Mouse (Mus musculus) liver, embryonic 14.5 days (tissue): Measurements from ENCODE around the gene Prl8a9. TPM values are rescaled to one million over a fixed set of nuclear protein-coding genes. Genes with fewer than 3 reads are reported as not detected.

ENCODE experiments used
- ATAC-seq: fragments of 200-750 bp; cut with Nextera tagmentation; 2 replicates; pipeline ENCODE4 v1.8.0; 2017; ENCODE audit warnings: moderate number of reproducible peaks, mild to moderate bottlenecking, moderate library complexity; ENCODE audit not compliant: insufficient read depth
- DNase-seq, 3 experiments: peaks; one replicate each; pipeline ENCODE4 v3.0.0-alpha.2; 2012 to 2013; ENCODE audit warnings: low read depth in 3 of 3, low spot score in 3 of 3
- H3K27ac ChIP-seq: fragments of 300-500 bp; sonication (generic); 2 replicates; pipeline ENCODE4 v1.5.1; 2014; ENCODE audit warnings: moderate library complexity, mild to moderate bottlenecking, control low read depth, inconsistent platforms
- H3K27me3 ChIP-seq: fragments of 300-500 bp; sonication (generic); 2 replicates; pipeline ENCODE4 v1.6.1; 2014; ENCODE audit warnings: mild to moderate bottlenecking, low read length, moderate library complexity; ENCODE audit not compliant: control insufficient read depth, insufficient read depth
- H3K36me3 ChIP-seq: fragments of 300-500 bp; sonication (generic); replicated peaks from 2 replicates; pipeline ENCODE4 v1.6.1; 2014; ENCODE audit warnings: low read depth; ENCODE audit not compliant: control insufficient read depth, insufficient read depth
- H3K4me1 ChIP-seq, 2 experiments: fragments of 200-500 bp in 1 of 2; fragments of 300-500 bp in 1 of 2; sonication (generic) in 1 of 2; replicated peaks; 2 replicates each; pipeline ENCODE4 v1.6.1; 2012 to 2014; ENCODE audit warnings: antibody characterized with exemption in 1 of 2, inconsistent platforms in 1 of 2, low read length in 1 of 2; ENCODE audit not compliant: control insufficient read depth in 2 of 2, insufficient read depth in 2 of 2
- H3K4me2 ChIP-seq: fragments of 300-500 bp; sonication (generic); 2 replicates; pipeline ENCODE4 v1.6.1; 2014; ENCODE audit warnings: low read depth, mild to moderate bottlenecking, control low read depth, moderate library complexity
- H3K4me3 ChIP-seq, 2 experiments: fragments of 200-500 bp in 1 of 2; fragments of 300-500 bp in 1 of 2; sonication (generic) in 1 of 2; 2 replicates each; pipeline ENCODE4 v1.5.1; 2012 to 2014; ENCODE audit warnings: low read depth in 2 of 2, low read length in 2 of 2, mild to moderate bottlenecking in 2 of 2, control low read depth in 1 of 2, inconsistent platforms in 1 of 2, moderate library complexity in 1 of 2; ENCODE audit not compliant: insufficient read depth in 1 of 2
- H3K9ac ChIP-seq: fragments of 300-500 bp; sonication (generic); replicated peaks from 2 replicates; pipeline ENCODE4 v1.6.1; 2014; ENCODE audit warnings: mild to moderate bottlenecking, control low read depth, moderate library complexity
- H3K9me3 ChIP-seq: fragments of 300-500 bp; sonication (generic); 2 replicates; pipeline ENCODE4 v1.6.1; 2016; ENCODE audit warnings: low read length, mixed read lengths; ENCODE audit not compliant: control insufficient read depth
- CTCF ChIP-seq: IDR thresholded peaks from 2 replicates; pipeline ENCODE4 v1.5.1; 2016; ENCODE audit warnings: antibody characterized with exemption, low read depth, control low read depth
- EP300 ChIP-seq: IDR thresholded peaks from 2 replicates; pipeline ENCODE4 v1.6.1; 2016; ENCODE audit warnings: antibody characterized with exemption, low read depth
- WGBS: fragments of 180-500 bp; shearing (Covaris S2); extraction: QIAGEN DNeasy Blood & Tissue Kit; methylation state at CpG from one replicate; pipeline ENCODE4 v1.1.7; 2014; ENCODE audit not compliant: insufficient replicate concordance; 5-methylcytosine and 5-hydroxymethylcytosine counted together
- polyA plus RNA-seq, 2 experiments: library from polyadenylated mRNA; depleted of rRNA in 1 of 2; stranded (reverse) in 1 of 2; unstranded in 1 of 2; fragments of >200 nt; fragmentation: Nextera tagmentation in 1 of 2; extraction: Ambion mirVana in 1 of 2; gene quantifications; 2 replicates each; pipeline versions ENCODE4 v1.2.1 to v1.2.3; 2012 to 2014

Gene Prl8a9
- polyA plus RNA-seq (2012; rRNA removed), result not detected in 2 replicates
- not detected in 2 replicates for polyA plus RNA-seq (2014; fragmentation: Nextera tagmentation; extraction: Ambion mirVana)

DNA sequence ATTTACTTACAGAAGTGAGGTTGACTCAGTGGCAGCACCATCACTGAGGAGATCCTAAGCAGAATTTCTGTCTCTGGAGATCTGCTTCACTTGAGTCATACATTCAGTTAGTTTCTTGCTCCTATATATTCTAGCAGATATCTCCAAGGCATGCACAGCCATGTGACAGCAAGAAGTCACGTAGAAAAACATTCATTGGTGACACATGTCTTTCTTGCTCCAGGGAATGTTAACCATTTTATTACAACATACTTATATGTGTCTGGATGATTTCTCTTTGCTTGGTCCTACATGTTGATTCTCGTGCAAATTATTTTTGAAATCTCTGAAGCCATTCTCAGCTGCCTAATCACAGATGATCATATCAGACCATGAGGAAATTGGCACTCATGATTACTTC, at the start of gene Prl8a9:
Gene Prl8a9 (minus strand): TSS at position 101 of the 400 bp plus-strand sequence.
- Histone ChIP-seq H3K4me1 (no peaks in the 10 kb centered on the region), H3K9ac (no peak within 1 kb of the TSS), H3K27ac (no peak within 1 kb of the TSS), H3K9me3 (no peaks in the 10 kb centered on the region), H3K4me3 (no peak within 1 kb of the TSS), H3K36me3 (no peaks in the 10 kb centered on the region), H3K4me2 (no peak within 1 kb of the TSS), H3K27me3 (no peaks in the 10 kb centered on the region)
- DNase-seq, result no peak
- TF ChIP-seq CTCF (no peak), EP300 (no peak)
- no peak for ATAC-seq
- 43% methylated on average over 2 of the region's 2 CpGs for WGBS

DNA sequence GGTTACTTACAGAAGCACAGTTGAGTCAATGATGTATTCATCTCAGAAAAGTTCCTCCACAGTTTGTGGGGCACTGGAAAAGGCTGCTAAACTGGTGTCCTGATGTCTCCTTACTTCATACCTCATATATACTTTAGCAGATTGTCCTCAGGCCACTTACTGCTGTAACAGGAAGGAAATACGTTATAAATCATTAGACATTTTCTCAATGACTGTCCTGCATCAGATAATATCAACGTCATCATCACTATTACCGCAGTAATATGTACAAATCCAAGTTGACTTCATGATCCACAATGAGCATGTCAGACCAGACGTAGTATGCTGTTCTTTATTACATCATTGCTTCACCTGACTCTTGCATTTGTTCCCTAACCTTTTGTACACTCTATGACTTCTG, 46.1 kb upstream of the Prl8a9 start, which contains the start of gene Prl7b1:
Gene Prl7b1 (minus strand): TSS at position 101 of the 400 bp plus-strand sequence.
- 34% methylated on average over 4 of the region's 4 CpGs for WGBS
- Histone ChIP-seq H3K36me3 (no peaks in the 10 kb centered on the region), H3K4me1 (no peaks in the 10 kb centered on the region), H3K9me3 (no peaks in the 10 kb centered on the region), H3K27ac (no peak within 1 kb of the TSS), H3K4me3 (no peak within 1 kb of the TSS), H3K9ac (no peak within 1 kb of the TSS), H3K4me2 (no peak within 1 kb of the TSS), H3K27me3 (no peaks in the 10 kb centered on the region)
- no peak for TF ChIP-seq EP300
- ATAC-seq, result no peak
- no peak for DNase-seq

DNA sequence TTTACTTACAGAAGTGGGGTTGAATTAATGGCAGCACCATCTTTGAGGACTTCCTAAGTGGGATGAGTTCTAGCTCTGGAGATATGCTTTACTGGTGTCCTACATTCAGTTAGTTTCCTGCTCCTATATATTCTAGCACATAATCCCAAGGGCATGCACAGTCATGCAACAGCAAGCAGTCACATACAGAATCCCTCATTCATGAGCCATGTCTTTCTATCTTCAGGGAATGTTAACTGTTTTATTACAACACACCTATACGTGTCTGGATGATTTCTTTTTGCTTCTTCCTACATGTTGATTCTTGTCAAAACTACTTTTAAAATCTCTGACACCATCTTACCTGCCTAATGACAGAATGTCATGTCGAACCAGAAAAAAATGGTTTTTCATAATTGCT, 17.7 kb upstream of the Prl8a9 start, which contains the start of gene Prl8a1:
Gene Prl8a1 (minus strand): TSS at position 101 of the 400 bp plus-strand sequence.
- WGBS, result 52% methylated on average over 2 of the region's 2 CpGs
- no peak within 1 kb of the TSS for H3K4me2 ChIP-seq
- H3K27me3 ChIP-seq, result no peaks in the 10 kb centered on the region
- ATAC-seq (no peak), DNase-seq (no peak)
- H3K9ac ChIP-seq, result no peak within 1 kb of the TSS
- H3K36me3 ChIP-seq, result no peaks in the 10 kb centered on the region
- no peaks in the 10 kb centered on the region for H3K4me1 ChIP-seq
- no peak within 1 kb of the TSS for H3K27ac ChIP-seq
- no peak within 1 kb of the TSS for H3K4me3 ChIP-seq
- TF ChIP-seq CTCF (no peak), EP300 (no peak)
- H3K9me3 ChIP-seq, result no peaks in the 10 kb centered on the region

DNA sequence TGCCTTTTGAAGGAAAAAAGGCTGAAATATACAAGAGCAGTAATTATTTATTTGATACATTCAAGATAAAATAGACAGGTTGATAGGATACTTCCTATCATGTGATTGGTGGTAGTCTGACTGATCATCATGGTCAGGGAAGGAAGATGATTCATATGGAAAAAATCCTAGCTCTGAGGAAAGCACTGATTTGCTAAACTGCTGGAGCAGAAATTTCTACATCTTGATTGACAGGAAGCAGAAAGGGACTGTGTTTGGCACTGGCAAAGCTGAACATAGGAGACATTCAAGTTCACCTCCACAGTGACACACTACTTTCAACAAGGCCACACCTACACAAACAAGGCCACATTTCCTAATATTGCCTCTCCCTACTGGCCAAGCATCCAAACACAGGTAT, 11.1 kb downstream of the Prl8a9 start:
- no peaks in the 10 kb centered on the region for H3K27me3 ChIP-seq
- no peaks in the 10 kb centered on the region for H3K36me3 ChIP-seq
- H3K27ac ChIP-seq, result no peak overlapping the region
- H3K4me3 ChIP-seq, result no peak overlapping the region
- ATAC-seq (no peak), DNase-seq (no peak)
- no peak for TF ChIP-seq CTCF
- no peak for TF ChIP-seq EP300
- no peaks in the 10 kb centered on the region for H3K9me3 ChIP-seq
- no peak overlapping the region for H3K4me2 ChIP-seq
- H3K9ac ChIP-seq, result no peak overlapping the region
- H3K4me1 ChIP-seq, result no peaks in the 10 kb centered on the region

DNA sequence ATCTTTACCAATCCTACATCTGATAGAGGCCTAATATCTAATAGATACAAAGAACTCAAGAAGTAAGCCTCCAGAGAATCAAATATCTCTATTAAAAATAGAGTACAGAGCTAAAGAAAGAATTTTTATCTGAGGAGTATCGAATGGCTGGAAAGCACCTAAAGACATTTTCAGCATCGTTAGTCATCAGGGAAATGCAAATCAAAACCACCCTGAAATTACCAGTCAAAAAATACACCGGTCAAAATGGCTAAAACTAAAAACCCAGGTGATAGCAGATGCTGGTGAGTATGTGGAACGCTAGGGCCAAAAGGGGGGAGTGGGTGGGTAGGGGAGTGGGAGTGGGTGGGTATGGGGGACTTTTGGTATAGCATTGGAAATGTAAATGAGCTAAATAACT, 41.2 kb downstream of the Prl8a9 start:
- H3K9me3 ChIP-seq, result no peaks in the 10 kb centered on the region
- H3K36me3 ChIP-seq, result no peaks in the 10 kb centered on the region
- H3K27me3 ChIP-seq, result no peaks in the 10 kb centered on the region
- no peak for DNase-seq
- H3K4me1 ChIP-seq, result no peaks in the 10 kb centered on the region
- H3K9ac ChIP-seq, result no peak overlapping the region
- TF ChIP-seq EP300, result no peak
- no peak overlapping the region for H3K27ac ChIP-seq
- ATAC-seq, result no peak
- no peak overlapping the region for H3K4me2 ChIP-seq
- WGBS, result 44% methylated on average over 4 of the region's 4 CpGs
- no peak overlapping the region for H3K4me3 ChIP-seq
